Mouse (Mus musculus) lung, postnatal 0 days (tissue): Measurements from ENCODE around the gene Sgce.

Experiments
- CTCF ChIP-seq: IDR thresholded peaks from 2 replicates; pipeline ENCODE4 v1.5.1; 2016; ENCODE audit warnings: antibody characterized with exemption, mild to moderate bottlenecking
- EP300 ChIP-seq: IDR thresholded peaks from 2 replicates; pipeline ENCODE4 v1.6.1; 2016; ENCODE audit warnings: antibody characterized with exemption, mild to moderate bottlenecking, control low read depth

- no peak for TF ChIP-seq CTCF
- no peak for TF ChIP-seq EP300
Measured at GRCm38 (mm10) chr6:4723998-4724757, 22.8 kb downstream of the Sgce start.
